Mouse (Mus musculus): Measurements from ENCODE around the gene Car11. TPM values are rescaled to one million over a fixed set of nuclear protein-coding genes. Genes with fewer than 3 reads are reported as not detected.

Gene Car11
- polyA plus RNA-seq, 1 experiment from 2014 or later, result 7.3 TPM

DNA sequence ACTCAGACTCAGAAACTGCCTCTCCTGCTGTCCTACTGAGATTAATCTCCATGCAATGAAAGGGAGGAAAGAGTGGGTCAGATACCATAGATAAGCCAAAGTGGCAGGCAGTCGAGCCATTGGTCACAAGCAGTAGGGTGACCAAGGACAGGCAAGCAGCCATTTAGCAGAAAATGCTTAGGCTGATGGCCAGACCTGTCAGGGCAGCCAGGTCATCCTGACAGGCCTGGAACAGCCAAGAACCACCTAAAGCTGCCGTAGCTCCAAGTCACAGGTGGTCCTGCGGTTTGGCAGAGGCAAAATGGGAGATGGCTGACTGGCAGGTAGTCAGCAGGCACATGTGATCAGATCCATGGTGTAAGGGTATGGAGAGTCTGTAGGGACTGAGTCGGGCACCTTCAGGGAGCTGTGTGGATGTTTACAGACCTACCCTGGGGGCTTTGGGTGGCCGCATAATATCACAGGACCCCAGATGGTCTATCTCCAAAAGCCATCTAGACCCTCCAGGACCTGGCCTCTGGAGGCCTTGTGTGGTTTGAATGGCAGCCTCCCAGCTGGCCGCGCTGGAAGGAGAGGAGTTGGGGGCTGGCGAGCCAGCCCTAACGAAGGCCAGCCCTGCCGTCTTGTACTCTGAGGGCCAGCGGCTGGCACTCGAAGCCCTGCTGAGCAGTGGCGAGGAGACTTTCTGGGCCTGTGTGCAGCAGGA, 22.2 kb downstream of the Car11 start:
- ATAC-seq (replicated peaks; ENCODE audit: low FRiP score, low TSS enrichment, low read depth) (no peak), DNase-seq (ENCODE audit: low spot score) (no peak)
- Histone ChIP-seq H3K4me2 (ENCODE audit: low read length) (peak overlapping the region; percentile 18; the same call in 1 of the 2 replicates), H3K36me3 (ENCODE audit: control insufficient read depth, insufficient read depth, low read length) (peaks cover 72% of the 10 kb centered on the region), H3K9me3 (ENCODE audit: control insufficient read depth, low read length) (no peaks in the 10 kb centered on the region), H3K27ac (ENCODE audit: low read depth) (no peak overlapping the region), H3K4me3 (ENCODE audit: low read depth, low read length) (no peak overlapping the region), H3K27me3 (replicated peaks; ENCODE audit: control insufficient read depth, insufficient read depth, low read length) (no peaks in the 10 kb centered on the region), H3K9ac (ENCODE audit: low read length) (no peak overlapping the region), H3K4me1 (replicated peaks; ENCODE audit: control insufficient read depth, insufficient read depth, low read length) (peaks cover 11% of the 10 kb centered on the region)
- 68% methylated on average over 13 of the region's 13 CpGs for WGBS

DNA sequence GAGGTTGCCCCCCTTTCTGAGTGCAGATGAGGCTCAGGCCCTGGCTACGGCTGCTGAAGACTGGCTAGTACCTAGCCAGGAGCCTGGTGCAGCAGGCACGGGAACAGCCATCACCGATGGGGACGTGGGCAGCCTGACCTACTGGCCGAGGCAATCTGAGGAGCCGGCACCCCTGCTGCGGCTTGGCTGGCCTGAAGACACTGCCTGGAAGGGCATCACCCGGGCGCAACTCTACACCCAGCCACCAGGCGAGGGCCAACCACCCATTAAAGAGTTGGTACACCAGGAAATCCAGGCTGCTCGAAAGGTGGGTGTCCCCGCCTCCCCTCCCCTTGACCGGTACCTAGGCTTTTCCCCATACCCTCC, 22.7 kb downstream of the Car11 start:
- H3K36me3 ChIP-seq (ENCODE audit: control insufficient read depth, insufficient read depth, low read length), result peaks cover 74% of the 10 kb centered on the region
- no peak overlapping the region for H3K4me3 ChIP-seq (ENCODE audit: low read depth, low read length)

DNA sequence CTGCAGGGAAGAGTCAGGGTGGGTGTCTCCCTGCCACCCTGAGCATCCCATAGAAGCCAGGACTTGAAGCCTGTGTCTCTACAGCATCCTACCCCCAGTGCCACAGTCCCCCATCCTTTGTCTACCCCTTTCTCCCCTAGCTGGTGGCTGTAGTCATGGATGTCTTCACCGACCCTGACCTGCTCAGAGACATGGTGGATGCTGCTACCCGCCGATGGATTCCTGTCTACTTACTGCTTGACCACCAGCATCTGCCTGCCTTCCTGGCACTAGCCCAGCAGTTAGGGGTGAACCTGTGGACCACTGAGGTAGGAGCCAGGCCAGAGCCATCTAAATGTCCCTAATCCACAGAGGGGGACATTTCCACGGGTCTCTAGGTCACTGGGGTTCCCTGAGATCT, 23.7 kb downstream of the Car11 start:
- DNase-seq (ENCODE audit: low spot score), result no peak
- Histone ChIP-seq H3K4me3 (ENCODE audit: low read depth, low read length) (no peak overlapping the region), H3K9me3 (ENCODE audit: control insufficient read depth, low read length) (no peaks in the 10 kb centered on the region), H3K36me3 (ENCODE audit: control insufficient read depth, insufficient read depth, low read length) (peaks cover 76% of the 10 kb centered on the region), H3K4me1 (replicated peaks; ENCODE audit: control insufficient read depth, insufficient read depth, low read length) (peaks cover 8% of the 10 kb centered on the region; the same call in 1 of the 2 replicates), H3K27ac (ENCODE audit: low read depth) (no peak overlapping the region), H3K4me2 (ENCODE audit: low read length) (no peak overlapping the region), H3K9ac (ENCODE audit: low read length) (no peak overlapping the region), H3K27me3 (replicated peaks; ENCODE audit: control insufficient read depth, insufficient read depth, low read length) (no peaks in the 10 kb centered on the region)
- WGBS, result 85% methylated on average over 4 of the region's 4 CpGs
- ATAC-seq (replicated peaks; ENCODE audit: low FRiP score, low TSS enrichment, low read depth), result no peak

More for the DNA sequence above, 22.7 kb downstream of the Car11 start:
- H3K9me3 ChIP-seq (ENCODE audit: control insufficient read depth, low read length), result no peaks in the 10 kb centered on the region
- WGBS, result 77% methylated on average over 13 of the region's 13 CpGs
- ATAC-seq (replicated peaks; ENCODE audit: low FRiP score, low TSS enrichment, low read depth), result no peak
- DNase-seq (ENCODE audit: low spot score), result no peak
- no peak overlapping the region for H3K9ac ChIP-seq (ENCODE audit: low read length)
- H3K27me3 ChIP-seq (replicated peaks; ENCODE audit: control insufficient read depth, insufficient read depth, low read length), result no peaks in the 10 kb centered on the region
- no peak overlapping the region for H3K27ac ChIP-seq (ENCODE audit: low read depth)
- H3K4me2 ChIP-seq (ENCODE audit: low read length), result no peak overlapping the region
- H3K4me1 ChIP-seq (replicated peaks; ENCODE audit: control insufficient read depth, insufficient read depth, low read length), result peaks cover 8% of the 10 kb centered on the region; the same call in 1 of the 2 replicates

DNA sequence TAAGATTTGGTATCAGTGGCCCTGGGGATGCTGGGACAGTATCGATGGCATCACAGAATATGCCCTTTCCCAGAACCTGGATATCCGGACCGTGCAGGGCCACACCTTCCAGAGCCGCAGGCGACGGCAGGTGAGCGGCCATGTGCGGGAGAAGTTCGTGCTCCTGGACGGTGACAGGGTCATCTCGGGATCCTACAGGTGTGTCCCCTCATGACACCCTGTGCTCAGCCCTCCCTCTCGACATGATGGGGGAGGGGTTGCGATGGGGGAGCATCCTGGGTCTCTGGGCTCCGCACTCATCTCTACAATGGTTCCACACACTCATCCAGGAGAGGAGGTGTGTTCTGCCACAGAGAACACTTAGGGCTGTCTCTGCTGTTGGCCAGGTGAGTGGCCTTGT, 24.1 kb downstream of the Car11 start:
- H3K36me3 ChIP-seq (ENCODE audit: control insufficient read depth, insufficient read depth, low read length), result peaks cover 78% of the 10 kb centered on the region
- WGBS, result 92% methylated on average over 14 of the region's 14 CpGs
- ATAC-seq (replicated peaks; ENCODE audit: low FRiP score, low TSS enrichment, low read depth), result no peak

DNA sequence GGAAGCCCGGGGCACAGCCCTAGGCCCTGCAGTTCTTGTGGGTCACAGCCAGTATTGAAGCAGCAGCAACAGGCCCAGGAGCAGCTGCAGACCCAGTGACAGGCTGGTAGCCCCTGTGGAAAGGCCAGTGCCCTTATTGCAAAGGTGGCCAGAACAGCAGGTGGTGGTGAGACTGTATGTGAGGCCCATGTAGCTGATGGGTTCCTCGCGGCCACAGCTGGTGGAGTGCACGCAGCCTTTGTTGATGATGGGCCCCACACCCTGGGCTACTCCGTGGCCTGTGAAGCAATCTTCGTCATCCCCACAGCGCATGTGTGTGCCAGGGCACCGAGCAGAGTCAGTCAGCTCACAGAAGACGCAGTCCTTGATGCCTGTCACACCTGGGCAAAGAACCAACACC, 25.5 kb downstream of the Car11 start:
- H3K9me3 ChIP-seq (ENCODE audit: control insufficient read depth, low read length), result no peaks in the 10 kb centered on the region
- no peak overlapping the region for H3K27ac ChIP-seq (ENCODE audit: low read depth)
- no peak overlapping the region for H3K9ac ChIP-seq (ENCODE audit: low read length)
- H3K27me3 ChIP-seq (replicated peaks; ENCODE audit: control insufficient read depth, insufficient read depth, low read length), result no peaks in the 10 kb centered on the region
- ATAC-seq (replicated peaks; ENCODE audit: low FRiP score, low TSS enrichment, low read depth), result no peak
- peaks cover 2% of the 10 kb centered on the region; the same call in 1 of the 2 replicates for H3K4me1 ChIP-seq (replicated peaks; ENCODE audit: control insufficient read depth, insufficient read depth, low read length)
- no peak overlapping the region for H3K4me3 ChIP-seq (ENCODE audit: low read depth, low read length)
- H3K4me2 ChIP-seq (ENCODE audit: low read length), result no peak overlapping the region
- no peak for DNase-seq (ENCODE audit: low spot score)
- 91% methylated on average over 9 of the region's 9 CpGs for WGBS
- H3K36me3 ChIP-seq (ENCODE audit: control insufficient read depth, insufficient read depth, low read length), result peaks cover 67% of the 10 kb centered on the region

More for the DNA sequence above, 24.1 kb downstream of the Car11 start:
- H3K4me1 ChIP-seq (replicated peaks; ENCODE audit: control insufficient read depth, insufficient read depth, low read length), result peaks cover 8% of the 10 kb centered on the region; the same call in 1 of the 2 replicates
- no peak overlapping the region for H3K4me3 ChIP-seq (ENCODE audit: low read depth, low read length)
- no peak for DNase-seq (ENCODE audit: low spot score)
- no peak overlapping the region for H3K27ac ChIP-seq (ENCODE audit: low read depth)
- no peak overlapping the region for H3K9ac ChIP-seq (ENCODE audit: low read length)
- no peak overlapping the region for H3K4me2 ChIP-seq (ENCODE audit: low read length)
- H3K27me3 ChIP-seq (replicated peaks; ENCODE audit: control insufficient read depth, insufficient read depth, low read length), result no peaks in the 10 kb centered on the region
- no peaks in the 10 kb centered on the region for H3K9me3 ChIP-seq (ENCODE audit: control insufficient read depth, low read length)

DNA sequence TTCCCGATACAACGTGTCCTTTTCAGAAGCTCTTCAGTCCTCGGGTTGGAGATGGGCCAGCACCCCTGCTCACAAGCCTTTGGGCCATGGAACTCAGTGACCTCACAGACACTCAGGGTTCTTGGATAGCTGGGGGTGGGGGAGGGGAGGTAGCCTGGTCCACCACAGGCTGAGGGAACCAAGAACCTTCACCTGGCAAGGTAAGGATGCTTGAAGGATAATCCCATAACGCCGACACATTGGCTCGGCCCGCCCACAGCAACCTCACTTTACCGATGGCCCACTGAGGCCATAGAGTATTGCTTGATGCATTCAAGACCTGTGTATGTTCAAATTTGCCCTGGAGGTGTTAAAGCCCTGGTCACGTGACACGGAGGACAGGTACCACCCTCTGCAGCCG, 26.1 kb downstream of the Car11 start, which contains the start of gene Spaca4:
Gene Spaca4 (minus strand): TSS at position 101 of the 400 bp plus-strand sequence.
- no peak for ATAC-seq (replicated peaks; ENCODE audit: low FRiP score, low TSS enrichment, low read depth)
- no peak for DNase-seq (ENCODE audit: low spot score)
- Histone ChIP-seq H3K4me3 (ENCODE audit: low read depth, low read length) (no peak within 1 kb of the TSS), H3K9me3 (ENCODE audit: control insufficient read depth, low read length) (no peaks in the 10 kb centered on the region), H3K36me3 (ENCODE audit: control insufficient read depth, insufficient read depth, low read length) (peaks cover 61% of the 10 kb centered on the region), H3K4me2 (ENCODE audit: low read length) (no peak within 1 kb of the TSS), H3K9ac (ENCODE audit: low read length) (no peak within 1 kb of the TSS), H3K27me3 (replicated peaks; ENCODE audit: control insufficient read depth, insufficient read depth, low read length) (no peaks in the 10 kb centered on the region), H3K27ac (ENCODE audit: low read depth) (no peak within 1 kb of the TSS), H3K4me1 (replicated peaks; ENCODE audit: control insufficient read depth, insufficient read depth, low read length) (peaks cover 8% of the 10 kb centered on the region)
- 94% methylated on average over 11 of the region's 11 CpGs for WGBS

DNA sequence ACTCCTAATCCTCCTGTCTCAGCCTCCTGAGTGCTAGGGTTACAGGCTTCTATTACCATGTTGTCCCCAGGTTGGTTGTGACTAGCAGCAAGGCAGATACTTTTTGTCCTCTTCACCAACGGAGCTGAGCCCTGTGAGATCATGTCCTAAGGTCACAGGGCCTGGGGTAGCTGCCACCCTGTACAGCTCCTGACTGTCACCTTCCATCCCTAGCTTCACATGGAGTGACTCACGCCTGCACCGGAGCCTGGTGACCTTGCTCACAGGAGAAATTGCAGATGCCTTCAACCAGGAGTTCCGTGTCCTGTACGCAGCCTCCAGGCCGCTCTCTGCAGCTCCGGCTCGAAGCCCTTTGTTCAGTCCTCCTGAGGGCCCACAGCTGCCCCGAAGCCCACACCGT, 26.8 kb downstream of the Car11 start:
- H3K4me2 ChIP-seq (ENCODE audit: low read length), result no peak overlapping the region
- H3K36me3 ChIP-seq (ENCODE audit: control insufficient read depth, insufficient read depth, low read length), result peaks cover 55% of the 10 kb centered on the region
- no peaks in the 10 kb centered on the region for H3K27me3 ChIP-seq (replicated peaks; ENCODE audit: control insufficient read depth, insufficient read depth, low read length)
- WGBS, result 94% methylated on average over 10 of the region's 10 CpGs
- H3K9me3 ChIP-seq (ENCODE audit: control insufficient read depth, low read length), result no peaks in the 10 kb centered on the region
- ATAC-seq (replicated peaks; ENCODE audit: low FRiP score, low TSS enrichment, low read depth) (no peak), DNase-seq (ENCODE audit: low spot score) (no peak)
- no peak overlapping the region for H3K9ac ChIP-seq (ENCODE audit: low read length)
- H3K4me3 ChIP-seq (ENCODE audit: low read depth, low read length), result no peak overlapping the region
- peaks cover 12% of the 10 kb centered on the region for H3K4me1 ChIP-seq (replicated peaks; ENCODE audit: control insufficient read depth, insufficient read depth, low read length)
- H3K27ac ChIP-seq (ENCODE audit: low read depth), result no peak overlapping the region

DNA sequence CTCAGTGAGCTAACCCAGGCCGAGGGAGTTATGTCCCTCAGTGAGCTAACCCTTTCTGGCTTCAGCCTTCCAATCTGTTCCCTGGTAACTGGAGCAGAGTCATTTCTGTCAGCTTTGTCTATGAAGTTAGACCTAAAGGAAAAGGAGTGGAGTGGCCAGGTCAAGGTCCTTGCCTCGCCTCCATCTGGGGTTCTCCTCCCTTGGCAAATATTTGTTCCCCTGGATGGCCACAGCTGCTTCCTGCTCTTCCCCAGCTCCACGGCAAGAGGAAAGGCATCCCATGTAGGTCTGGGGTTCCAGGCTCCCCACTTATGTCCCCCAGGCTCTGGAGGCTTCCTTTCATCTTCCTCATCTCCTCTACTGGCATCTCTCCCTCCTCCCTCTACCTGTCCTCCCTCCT, 28.0 kb downstream of the Car11 start:
- DNase-seq (ENCODE audit: low spot score), result no peak
- Histone ChIP-seq H3K27ac (ENCODE audit: low read depth) (peak overlapping the region; percentile 64), H3K4me1 (replicated peaks; ENCODE audit: control insufficient read depth, insufficient read depth, low read length) (peaks cover 12% of the 10 kb centered on the region), H3K4me3 (ENCODE audit: low read depth, low read length) (no peak overlapping the region), H3K9ac (ENCODE audit: low read length) (no peak overlapping the region), H3K4me2 (ENCODE audit: low read length) (peak overlapping the region; percentile 13; the same call in 1 of the 2 replicates), H3K9me3 (ENCODE audit: control insufficient read depth, low read length) (no peaks in the 10 kb centered on the region), H3K27me3 (replicated peaks; ENCODE audit: control insufficient read depth, insufficient read depth, low read length) (no peaks in the 10 kb centered on the region), H3K36me3 (ENCODE audit: control insufficient read depth, insufficient read depth, low read length) (peaks cover 43% of the 10 kb centered on the region)
- ATAC-seq (replicated peaks; ENCODE audit: low FRiP score, low TSS enrichment, low read depth), result peak; percentile 21; the same call in 1 of the 2 replicates
- WGBS, result 47% methylated on average over 3 of the region's 3 CpGs

Measured in intestine, embryonic 14.5 days (tissue).